Mouse (Mus musculus) neural tube, embryonic 10.5 days (tissue): ENCODE data around the gene Olfr299.

Source experiments
- DNase-seq: peaks from one replicate; pipeline ENCODE4 v3.0.0-alpha.2; 2017; ENCODE audit warnings: low spot score; ENCODE audit errors: extremely low spot score

Gene Olfr299

GRCm38 (mm10) chr7:86459621-86460020 lies at the start of gene Olfr299:
TSS of gene Olfr299 (plus strand) at chr7:86459921.
- DNase-seq, result no peak

- DNase-seq, result no peak
These were observed 32.7 kb downstream of the Olfr299 start, which contains the start of gene Olfr298 for GRCm38 (mm10) chr7:86492384-86492783. TSS of gene Olfr298 (minus strand) at chr7:86492484.
